Mouse (Mus musculus) bone marrow, adult 2 months (tissue): ENCODE results near the gene Cmtm8. TPM values are rescaled to one million over a fixed set of nuclear protein-coding genes. Genes with fewer than 3 reads are reported as not detected.

Experiments
- H3K27ac ChIP-seq: fragments of 200-500 bp; 2 replicates; pipeline ENCODE4 v1.5.1; 2012; ENCODE audit warnings: low read depth, mild to moderate bottlenecking, control low read depth, inconsistent platforms, low read length; ENCODE audit not compliant: control insufficient read depth, poor library complexity, insufficient read depth
- H3K4me1 ChIP-seq: fragments of 200-500 bp; 2 replicates; pipeline ENCODE4 v1.6.1; 2011; ENCODE audit warnings: low read length; ENCODE audit not compliant: control insufficient read depth, insufficient read depth
- H3K4me3 ChIP-seq: fragments of 200-500 bp; replicated peaks from 2 replicates; pipeline ENCODE3; 2011; ENCODE audit warnings: mild to moderate bottlenecking, low read depth, low read length, control low read depth; ENCODE audit not compliant: control insufficient read depth
- CTCF ChIP-seq: fragments of 200-500 bp; IDR thresholded peaks from 2 replicates; pipeline ENCODE4 v1.5.1; 2011; ENCODE audit warnings: low read length, control low read depth; ENCODE audit not compliant: control insufficient read depth, insufficient read depth
- POLR2A ChIP-seq: fragments of 200-500 bp; IDR thresholded peaks from 2 replicates; pipeline ENCODE4 v1.6.1; 2011; ENCODE audit warnings: low read depth, mild to moderate bottlenecking, control low read depth, low read length, borderline replicate concordance; ENCODE audit not compliant: control insufficient read depth
- WGBS: fragments of 180-500 bp; shearing (Covaris S2); methylation state at CpG from one replicate; pipeline ENCODE4 v1.1.7; 2018; 5-methylcytosine and 5-hydroxymethylcytosine counted together
- polyA plus RNA-seq: library from polyadenylated mRNA; stranded (reverse); fragments of >200 nt; gene quantifications from 2 replicates; pipeline ENCODE4 v1.2.4, GENCODE M21; 2011; ENCODE audit warnings: low replicate concordance; ENCODE audit not compliant: missing spikeins, insufficient read depth, insufficient read length

Cmtm8 gene
- polyA plus RNA-seq, 1 experiment, result not detected

DNA sequence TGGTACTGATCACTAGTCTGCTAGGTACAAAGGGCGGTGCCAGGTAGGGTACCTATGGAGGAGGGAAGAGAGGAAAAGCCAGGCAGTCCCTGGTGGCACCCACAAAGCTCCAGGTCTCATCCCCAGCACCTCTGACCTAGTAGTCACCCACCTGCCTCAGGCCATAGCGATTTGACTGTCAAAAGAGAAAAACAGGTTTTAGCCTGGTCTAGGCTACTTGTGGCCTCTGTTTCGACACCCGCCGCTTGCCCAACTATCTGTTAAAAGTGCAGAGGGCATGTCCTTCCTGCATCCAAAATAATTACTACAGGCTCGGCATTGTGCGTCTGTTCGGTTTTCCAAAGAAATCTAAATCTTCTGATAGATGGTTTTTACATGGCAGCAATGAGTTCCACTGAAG, 14.3 kb downstream of the Cmtm8 start:
- no peak overlapping the region for H3K27ac ChIP-seq
- TF ChIP-seq POLR2A, result no peak
- TF ChIP-seq CTCF, result no peak
- no peak overlapping the region for H3K4me3 ChIP-seq
- no peaks in the 10 kb centered on the region for H3K4me1 ChIP-seq
- 62% methylated on average over 8 of the region's 8 CpGs for WGBS

DNA sequence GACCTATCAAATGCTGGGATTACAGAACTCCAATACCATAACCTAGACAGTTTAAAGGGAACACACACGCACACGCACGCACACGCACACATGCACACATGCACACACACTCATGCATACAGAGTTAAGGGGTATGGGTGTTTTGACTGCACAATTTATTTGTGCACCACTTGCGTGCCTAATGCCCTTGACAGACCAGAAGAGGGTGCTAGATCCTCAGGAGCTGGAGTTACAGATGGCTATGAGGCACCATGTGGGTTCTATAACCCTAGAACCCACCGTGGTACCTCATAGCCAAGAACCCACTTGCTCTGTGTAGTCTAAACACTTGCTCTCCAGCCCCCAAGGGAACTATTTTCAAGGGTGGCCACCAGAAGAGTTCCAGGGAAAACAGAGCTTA, 15.6 kb downstream of the Cmtm8 start:
- Histone ChIP-seq H3K27ac (no peak overlapping the region), H3K4me1 (no peaks in the 10 kb centered on the region), H3K4me3 (no peak overlapping the region)
- no peak for TF ChIP-seq CTCF
- no peak for TF ChIP-seq POLR2A
- WGBS, result 82% methylated on average over 6 of the region's 6 CpGs

- Histone ChIP-seq H3K27ac (no peak overlapping the region), H3K4me1 (no peaks in the 10 kb centered on the region), H3K4me3 (no peak overlapping the region)
- WGBS, result 77% methylated on average over 1 of the region's 1 CpGs
- TF ChIP-seq CTCF, result no peak
- TF ChIP-seq POLR2A, result no peak
Measured at GRCm38 (mm10) chr9:114827242-114827852, 16.6 kb downstream of the Cmtm8 start.

DNA sequence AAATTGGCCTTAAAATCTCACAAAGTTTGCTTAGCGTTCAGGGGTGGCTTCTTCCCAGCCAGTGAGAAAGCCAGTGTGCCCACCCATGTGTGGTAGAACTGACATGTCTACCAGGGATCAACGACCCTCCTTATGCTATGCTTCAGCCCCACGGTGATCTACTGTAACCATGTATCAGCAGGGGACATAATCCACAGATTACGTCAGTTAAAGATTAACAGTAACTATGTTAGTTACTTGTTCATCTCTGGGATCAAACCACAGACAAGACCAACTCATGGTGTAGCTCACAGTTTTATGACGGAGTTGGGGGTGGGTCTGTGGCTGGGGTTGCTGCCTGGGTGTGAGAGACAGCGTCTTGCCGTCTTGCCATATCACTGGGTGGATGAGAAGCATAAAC, 19.8 kb downstream of the Cmtm8 start:
- H3K4me1 ChIP-seq, result no peaks in the 10 kb centered on the region
- 76% methylated on average over 7 of the region's 7 CpGs for WGBS
- no peak overlapping the region for H3K27ac ChIP-seq
- no peak for TF ChIP-seq POLR2A
- no peak for TF ChIP-seq CTCF
- no peak overlapping the region for H3K4me3 ChIP-seq

GRCm38 (mm10) chr9:114821548-114822289, 22.2 kb downstream of the Cmtm8 start:
- TF ChIP-seq POLR2A, result no peak
- TF ChIP-seq CTCF, result no peak
- no peak overlapping the region for H3K27ac ChIP-seq
- no peaks in the 10 kb centered on the region for H3K4me1 ChIP-seq
- WGBS, result 83% methylated on average over 15 of the region's 15 CpGs
- H3K4me3 ChIP-seq, result no peak overlapping the region

DNA sequence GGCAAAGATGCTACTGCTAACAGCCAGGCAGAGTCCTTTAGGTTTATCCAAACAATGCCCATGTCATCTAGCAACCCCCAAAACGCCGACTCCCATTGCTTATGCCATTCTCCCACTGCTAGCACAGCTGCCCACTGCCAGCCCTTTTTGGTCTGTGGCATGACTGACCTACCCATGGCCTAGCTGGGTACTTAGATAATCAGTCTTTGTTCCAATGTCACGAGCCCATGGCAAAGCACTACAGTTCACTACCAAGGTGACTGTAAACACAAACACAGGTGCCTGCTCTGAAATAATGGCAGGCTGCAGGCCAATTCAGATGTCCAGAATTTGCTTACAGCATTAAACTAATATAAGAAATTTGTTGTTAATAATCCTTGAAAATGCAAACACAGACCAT, 25.0 kb downstream of the Cmtm8 start:
- Histone ChIP-seq H3K27ac (no peak overlapping the region), H3K4me3 (no peak overlapping the region), H3K4me1 (no peaks in the 10 kb centered on the region)
- TF ChIP-seq POLR2A, result no peak
- no peak for TF ChIP-seq CTCF
- WGBS, result 82% methylated on average over 3 of the region's 3 CpGs

- 61% methylated on average over 7 of the region's 7 CpGs for WGBS
- Histone ChIP-seq H3K4me3 (no peak overlapping the region), H3K27ac (no peak overlapping the region)
Measured at GRCm38 (mm10) chr9:114817012-114817411, 26.9 kb downstream of the Cmtm8 start.

GRCm38 (mm10) chr9:114816121-114816520, 27.8 kb downstream of the Cmtm8 start:
- TF ChIP-seq CTCF, result no peak
- no peak for TF ChIP-seq POLR2A
- peaks cover 1% of the 10 kb centered on the region; the same call in 1 of the 2 replicates for H3K4me1 ChIP-seq
- WGBS, result 89% methylated on average over 7 of the region's 7 CpGs
- no peak overlapping the region for H3K27ac ChIP-seq
- H3K4me3 ChIP-seq, result no peak overlapping the region

More at GRCm38 (mm10) chr9:114817012-114817411, 26.9 kb downstream of the Cmtm8 start:
- H3K4me1 ChIP-seq, result no peaks in the 10 kb centered on the region; the same call in 1 of the 2 replicates
- TF ChIP-seq POLR2A (no peak), CTCF (no peak)
